In genomic region chr2:150741405-150741804, GRCm38 (mm10) we compare ENCODE assay signal across 10 mouse cellular contexts. TPM values are rescaled to one million over a fixed set of nuclear protein-coding genes. Genes with fewer than 3 reads are reported as not detected.
DNase-seq lines count a peak whose midpoint lies in the region; ATAC-seq and TF ChIP-seq lines count a peak whose summit lies in the region.
"Had no signal": no experiment of that assay in that cellular context is flagged by ENCODE, and none has a peak within 500 bp of the region (broad histone marks: within the 10 kb centered on the region; RNA-seq: fewer than 3 reads in every experiment).

No protein-coding gene starts in this region.

- H3K9me3 ChIP-seq in limb, embryonic 14.5 days (ENCODE audit: control insufficient read depth, low read length), result no peaks in the 10 kb centered on the region
- H3K9me3 ChIP-seq: intestine, embryonic 15.5 days had no signal

- WGBS in heart, adult 2 months, result 44% methylated on average over 4 of the region's 4 CpGs
- 63% methylated on average over 4 of the region's 4 CpGs for WGBS in limb, embryonic 14.5 days

- H3K9ac ChIP-seq in heart, adult 2 months (ENCODE audit: low read depth, low read length), result no peak overlapping the region
- no peak overlapping the region for H3K9ac ChIP-seq in limb, embryonic 14.5 days (ENCODE audit: low read depth, low read length, severe bottlenecking)
- H3K9ac ChIP-seq: intestine, embryonic 15.5 days; liver, embryonic 14.5 days had no signal

- no peak overlapping the region for H3K4me2 ChIP-seq in limb, embryonic 14.5 days (replicated peaks; ENCODE audit: low read depth, low read length, severe bottlenecking)
- H3K4me2 ChIP-seq: intestine, embryonic 15.5 days had no signal

- intact Hi-C loops in heart, adult 2 months (cut with DNase I), result no loop called here
- intact Hi-C loops in heart, postnatal 14 days (cut with DNase I), result no loop called here

- TF ChIP-seq EP300 in heart, adult 2 months (IDR thresholded peaks at IDR 0.05; ENCODE audit: insufficient read depth, low read depth, low read length), result no peak

- H3K27ac ChIP-seq in heart, adult 2 months, result no peak overlapping the region
- no peak overlapping the region for H3K27ac ChIP-seq in limb, embryonic 14.5 days (replicated peaks; ENCODE audit: low read depth, low read length)
- H3K27ac ChIP-seq: intestine, embryonic 15.5 days; liver, embryonic 14.5 days had no signal

- no peaks in the 10 kb centered on the region for H3K36me3 ChIP-seq in heart, adult 2 months (ENCODE audit: control insufficient read depth, insufficient read depth, low read length)
- no peaks in the 10 kb centered on the region for H3K36me3 ChIP-seq in limb, embryonic 14.5 days (ENCODE audit: control insufficient read depth, insufficient read depth, low read length)
- H3K36me3 ChIP-seq: intestine, embryonic 15.5 days had no signal

- no peaks in the 10 kb centered on the region for H3K27me3 ChIP-seq in heart, adult 2 months (ENCODE audit: control insufficient read depth, insufficient read depth, low read length)
- no peaks in the 10 kb centered on the region for H3K27me3 ChIP-seq in limb, embryonic 14.5 days (ENCODE audit: control insufficient read depth, insufficient read depth, low read length)
- H3K27me3 ChIP-seq: intestine, embryonic 15.5 days had no signal

- TF ChIP-seq POLR2A in heart, adult 2 months (IDR thresholded peaks at IDR 0.05; ENCODE audit: insufficient read depth, low read depth, low read length), result no peak
- no peak for TF ChIP-seq POLR2A in limb, embryonic 14.5 days (IDR thresholded peaks at IDR 0.05; ENCODE audit: borderline replicate concordance, extremely low read depth, insufficient read depth, insufficient read length)

- no peak for DNase-seq in heart, adult 2 months
- no peak for DNase-seq in heart, postnatal 14 days
- DNase-seq in CD4-positive helper T cell, adult 2 months (ENCODE audit: low read depth, low spot score), result peak; percentile 18
- no peak for DNase-seq in limb, embryonic 14.5 days (ENCODE audit: low spot score)
- no peak for DNase-seq in urinary bladder, adult 18-20 months (ENCODE audit: low spot score in 2 of 2)
- no peak for DNase-seq in layer of hippocampus, postnatal 14 days (ENCODE audit: low spot score in 2 of 2)
- no peak for DNase-seq in kidney, postnatal 4 days

- peak; percentile 48 for TF ChIP-seq CTCF in heart, adult 2 months (IDR thresholded peaks at IDR 0.05)

- no peak overlapping the region for H3K4me3 ChIP-seq in heart, adult 2 months
- no peak overlapping the region for H3K4me3 ChIP-seq in limb, embryonic 14.5 days (replicated peaks; ENCODE audit: low read length)
- H3K4me3 ChIP-seq: intestine, embryonic 15.5 days had no signal

- peak; percentile 68 for ATAC-seq in activated CD4-positive, CD25-positive, alpha-beta regulatory T cell, adult 4 months
- ATAC-seq in limb, embryonic 14.5 days (ENCODE audit: low FRiP score, low read depth), result peak; percentile 44
- ATAC-seq: intestine, embryonic 15.5 days had no signal

- no peaks in the 10 kb centered on the region for H3K4me1 ChIP-seq in heart, adult 2 months (ENCODE audit: control insufficient read depth, insufficient read depth, low read length)
- H3K4me1 ChIP-seq in limb, embryonic 14.5 days (ENCODE audit: control insufficient read depth, insufficient read depth, low read length), result no peaks in the 10 kb centered on the region
- H3K4me1 ChIP-seq: intestine, embryonic 15.5 days had no signal

- H3K79me2 ChIP-seq in heart, adult 2 months (replicated peaks; ENCODE audit: control insufficient read depth, insufficient read depth, low read length), result no peaks in the 10 kb centered on the region

RNA-seq across cellular contexts. Expression of gene Entpd6, which starts 7.4 kb away (rescaled TPM):
- 10 to 100 TPM; 14.7 to 16.9 TPM for total RNA-seq in heart, adult 2 months (2021)
- 24.4 and 34.4 TPM in 2 replicates for polyA plus RNA-seq in heart, adult 2 months (2012; rRNA removed)
- total RNA-seq in heart, postnatal 14 days (2021), result 10 to 100 TPM; 13.3 to 15.0 TPM
- polyA plus RNA-seq in activated CD4-positive, CD25-positive, alpha-beta regulatory T cell, adult 4 months (2017; shearing (Covaris generic)), result 10 to 100 TPM; 26.3 to 27.8 TPM
- 31.3 and 34.1 TPM in 2 replicates for polyA plus RNA-seq in limb, embryonic 14.5 days (2012; rRNA removed)
- polyA plus RNA-seq in limb, embryonic 14.5 days (2014; fragmentation: Nextera tagmentation; extraction: Ambion mirVana), result 22.6 and 23.0 TPM in 2 replicates
- total RNA-seq in layer of hippocampus, postnatal 14 days (2021), result 10 to 100 TPM; 75.9 to 77.1 TPM

RNA-seq across cellular contexts. Expression of gene Pygb, which starts 45.1 kb away (rescaled TPM):
- 100 to 1,000 TPM; 448 to 514 TPM for total RNA-seq in heart, adult 2 months (2021)
- 343 and 518 TPM in 2 replicates for polyA plus RNA-seq in heart, adult 2 months (2012; rRNA removed)
- total RNA-seq in heart, postnatal 14 days (2021), result 100 to 1,000 TPM; 413 to 424 TPM
- polyA plus RNA-seq in activated CD4-positive, CD25-positive, alpha-beta regulatory T cell, adult 4 months (2017; shearing (Covaris generic)), result 10 to 100 TPM; 33.1 to 49.4 TPM
- 61.3 and 62.3 TPM in 2 replicates for polyA plus RNA-seq in limb, embryonic 14.5 days (2012; rRNA removed)
- polyA plus RNA-seq in limb, embryonic 14.5 days (2014; fragmentation: Nextera tagmentation; extraction: Ambion mirVana), result 65.2 and 78.5 TPM in 2 replicates
- total RNA-seq in layer of hippocampus, postnatal 14 days (2021), result 100 to 1,000 TPM; 183 to 184 TPM

RNA-seq across cellular contexts. Expression of gene Vsx1, which starts 52.2 kb away (rescaled TPM):
- under 1 TPM; 0.10 to 0.14 TPM for total RNA-seq in heart, adult 2 months (2021)
- not detected in 2 replicates for polyA plus RNA-seq in heart, adult 2 months (2012; rRNA removed)
- not detected for total RNA-seq in heart, postnatal 14 days (2021)
- not detected for polyA plus RNA-seq in activated CD4-positive, CD25-positive, alpha-beta regulatory T cell, adult 4 months (2017; shearing (Covaris generic))
- polyA plus RNA-seq in limb, embryonic 14.5 days (2012; rRNA removed), result 0.01 and 0.03 TPM in 2 replicates
- polyA plus RNA-seq in limb, embryonic 14.5 days (2014; fragmentation: Nextera tagmentation; extraction: Ambion mirVana), result not detected in 2 replicates
- under 1 TPM; 0.09 to 0.10 TPM for total RNA-seq in layer of hippocampus, postnatal 14 days (2021)
- polyA plus RNA-seq: intestine, embryonic 15.5 days; liver, embryonic 14.5 days had no signal

Comparison
In these comparisons a context has a peak if more than half of its experiments do, and no peak if none do; other contexts are left out.
1. RNA of gene Entpd6, which starts 7.4 kb away (total RNA-seq): 75.9 to 77.1 TPM in layer of hippocampus, postnatal 14 days; 14.7 to 16.9 TPM in heart, adult 2 months and 13.3 to 15.0 TPM in heart, postnatal 14 days; every median in the first group is over 4 times any median in the second.